Mouse (Mus musculus): ENCODE measurements around the gene Sstr3. TPM values are rescaled to one million over a fixed set of nuclear protein-coding genes. Genes with fewer than 3 reads are reported as not detected.

The Sstr3 gene
- total RNA-seq, 4 experiments from 2014 or later, result 16.2 to 23.4 (median 18.3) TPM

DNA sequence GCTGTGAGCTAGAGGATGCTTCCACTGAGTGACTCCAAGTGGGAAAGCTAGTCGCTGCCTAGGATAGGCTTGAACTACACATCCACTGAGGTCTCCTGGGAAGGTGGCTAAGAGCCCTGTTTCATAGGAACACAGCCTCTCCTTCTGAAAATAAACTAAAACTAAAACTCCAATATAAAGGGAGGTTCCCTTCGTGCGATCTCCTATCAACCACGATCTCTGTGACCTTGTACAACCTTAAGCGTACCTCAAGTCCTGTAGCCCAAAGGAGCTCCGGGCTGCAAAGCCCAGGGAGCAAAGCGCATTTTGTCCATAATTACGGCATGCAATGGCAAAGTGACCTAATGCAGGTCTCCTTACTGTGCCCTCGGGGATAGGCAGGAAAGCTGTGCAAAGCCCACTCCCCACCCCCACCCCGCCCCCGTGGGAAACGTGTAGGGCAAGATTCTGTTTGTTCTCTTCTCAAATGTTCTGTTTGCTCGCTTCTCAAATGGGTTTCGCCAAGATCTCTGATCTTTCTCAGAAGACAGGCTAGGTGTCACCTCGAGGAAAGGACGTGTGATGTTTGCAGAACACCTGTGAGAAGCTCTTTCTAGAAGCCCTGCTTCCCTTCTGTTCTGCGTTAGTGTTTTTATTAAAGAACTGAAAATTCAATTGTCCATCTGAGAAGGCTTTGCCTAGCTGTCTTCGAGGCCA lies 41.9 kb downstream of the Sstr3 start:
- no peak for DNase-seq (ENCODE audit: low spot score in 2 of 2)

DNA sequence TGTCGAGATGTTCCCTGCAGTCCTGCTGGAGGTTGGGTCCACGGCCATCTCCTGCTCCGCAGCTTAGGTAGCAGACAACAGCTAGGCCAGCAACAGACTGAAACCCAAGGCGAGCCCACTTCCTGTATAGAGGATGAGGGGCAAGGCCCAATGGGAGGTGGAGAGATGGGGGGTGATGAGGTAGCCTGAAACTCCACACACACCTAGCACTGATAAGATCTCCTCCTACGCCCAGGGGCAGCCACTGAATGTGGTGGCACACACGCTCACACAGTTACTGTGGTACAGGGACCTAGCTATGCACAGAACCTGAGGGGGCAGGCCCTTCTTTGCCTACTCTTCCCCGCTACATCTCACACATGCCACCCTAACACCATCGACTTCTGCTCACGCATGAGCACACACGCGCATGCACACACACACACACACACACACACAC lies 49.5 kb downstream of the Sstr3 start, which contains the start of gene Il2rb:
TSS of gene Il2rb (minus strand) at position 304 of the 439 bp plus-strand sequence.
- no peak for DNase-seq (ENCODE audit: low spot score in 2 of 2)

DNA sequence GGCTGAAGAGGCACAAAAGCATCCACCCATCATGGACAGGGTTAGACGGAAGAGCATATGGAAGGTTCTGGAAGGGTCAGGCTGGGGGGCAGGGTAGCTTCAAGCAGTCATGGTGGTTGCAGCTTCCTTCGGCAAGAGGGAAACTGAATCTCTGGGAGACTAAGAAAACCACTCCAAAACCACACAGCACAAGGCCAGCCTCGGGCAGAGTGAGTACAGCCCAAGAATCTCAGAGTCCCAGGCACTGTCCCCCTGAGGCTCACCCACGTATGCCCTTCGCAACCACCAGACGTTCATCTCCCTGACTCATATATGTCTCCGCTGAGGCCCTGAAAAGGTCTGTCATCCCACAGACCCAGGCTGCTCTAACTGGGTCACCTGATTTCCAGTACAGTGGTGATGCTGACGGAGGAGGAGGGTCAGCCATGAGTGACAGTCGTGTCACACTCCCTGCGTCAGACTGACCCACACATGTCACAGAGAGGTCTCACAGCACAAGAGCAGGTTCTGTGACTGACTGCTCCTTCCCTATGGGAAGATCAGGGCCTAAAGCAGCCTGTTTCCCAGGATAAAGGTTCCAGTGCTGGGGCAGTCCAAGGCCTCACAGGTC lies 51.0 kb downstream of the Sstr3 start:
- no peak for DNase-seq (ENCODE audit: low spot score in 2 of 2)

DNA sequence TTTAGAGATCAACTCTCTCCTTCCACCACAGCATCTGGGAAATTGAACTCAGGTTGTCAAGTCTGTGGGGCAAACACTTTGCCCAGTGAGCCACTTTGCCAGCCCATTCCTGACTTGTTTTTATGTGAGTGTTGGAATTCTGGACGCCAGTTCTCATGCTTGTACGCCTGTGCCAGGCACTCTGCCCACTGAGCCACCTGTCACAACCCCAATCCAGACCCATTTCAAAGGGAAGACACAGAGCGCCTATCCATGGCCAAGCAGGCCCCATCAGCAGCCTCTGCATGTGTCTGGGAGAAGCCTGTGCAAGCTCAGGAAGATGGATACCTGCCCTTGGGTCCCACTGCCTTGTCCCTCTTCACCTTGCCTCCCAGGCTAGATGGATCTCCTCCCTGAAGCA lies 53.2 kb downstream of the Sstr3 start:
- no peak for DNase-seq (ENCODE audit: low spot score in 2 of 2)

DNA sequence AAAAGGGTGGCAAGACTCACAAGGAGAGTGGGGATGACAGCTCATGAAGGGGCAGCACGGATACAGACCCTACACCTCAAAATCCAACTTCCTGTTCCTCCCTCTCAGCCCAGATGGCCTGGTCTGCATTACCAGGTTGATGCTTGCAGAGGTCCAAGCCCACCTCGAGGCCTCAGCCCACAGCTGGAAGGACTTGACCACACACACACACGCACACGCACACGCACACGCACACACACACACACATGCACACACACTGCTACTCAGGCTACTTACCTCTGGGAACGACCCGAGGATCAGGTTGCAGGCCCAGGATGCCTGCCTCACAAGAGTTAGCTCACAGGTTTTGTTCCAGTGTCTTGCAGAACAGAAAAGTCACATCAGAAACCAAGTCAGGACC lies 54.6 kb downstream of the Sstr3 start:
- DNase-seq (ENCODE audit: low spot score in 2 of 2), result no peak

DNA sequence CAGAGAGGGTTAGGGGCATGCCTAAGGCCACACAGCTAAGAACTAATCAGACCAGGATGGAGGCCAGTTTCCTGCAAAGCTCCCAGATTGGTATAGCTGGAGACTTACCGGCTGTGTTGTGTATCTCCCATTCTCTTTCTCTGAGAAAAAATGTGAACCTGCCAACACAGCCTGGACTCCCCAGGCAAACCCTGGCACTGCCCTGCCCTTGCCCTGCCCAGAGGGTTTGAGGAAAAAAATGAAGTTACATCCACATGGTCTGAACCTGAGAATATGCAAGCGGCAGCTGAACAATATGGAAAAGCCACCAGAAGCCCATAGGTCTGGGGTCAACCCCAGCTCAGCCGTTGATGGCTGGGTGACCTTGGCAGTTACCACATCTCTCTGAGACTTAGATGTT lies 55.2 kb downstream of the Sstr3 start:
- DNase-seq (ENCODE audit: low spot score in 2 of 2), result no peak

DNA sequence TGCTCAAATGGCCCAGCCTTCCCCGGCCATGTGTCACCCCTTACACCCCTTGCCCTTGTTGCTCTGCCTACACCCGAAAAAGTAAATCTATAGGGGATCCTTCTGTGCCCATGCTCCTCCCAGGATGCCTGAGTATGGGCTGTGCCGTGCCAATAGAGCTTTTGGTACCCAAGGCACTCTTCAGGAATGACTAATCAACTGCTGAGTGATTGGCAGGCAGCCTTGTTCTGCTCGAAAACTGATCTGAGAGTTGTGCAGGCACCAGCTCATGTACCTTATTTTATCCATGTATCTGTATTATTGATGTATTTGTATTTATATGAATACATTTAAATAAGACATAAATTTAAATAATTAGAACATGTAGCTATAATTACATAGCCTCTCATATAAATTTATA lies 57.4 kb downstream of the Sstr3 start:
- DNase-seq (ENCODE audit: low spot score in 2 of 2), result no peak

Other genes starting within 250 kb of the Sstr3 start
- gene Csf2rb2, start 239.0 kb downstream of the Sstr3 start, total RNA-seq (2022), result 1 to 10 TPM in 2 of 4 experiments, under 1 TPM in 2; 0.27 to 3.0 (median 1.2) TPM
- gene Csf2rb, start 218.9 kb downstream of the Sstr3 start, total RNA-seq (2022), result 1 to 10 TPM in 3 of 4 experiments, under 1 TPM in 1; 0.83 to 5.7 (median 2.2) TPM
- gene Tex33, start 148.8 kb downstream of the Sstr3 start, total RNA-seq (2022), result not detected
- gene Tst, start 138.8 kb downstream of the Sstr3 start, total RNA-seq (2022), result 10 to 100 TPM; 33.6 to 37.8 (median 36.0) TPM
- 10 to 100 TPM; 31.4 to 38.1 (median 34.6) TPM for gene Mpst, start 138.3 kb downstream of the Sstr3 start, total RNA-seq (2022)
- gene Kctd17, start 116.1 kb downstream of the Sstr3 start, total RNA-seq (2022), result 100 to 1,000 TPM; 299 to 358 (median 333) TPM
- gene Tmprss6, start 76.1 kb downstream of the Sstr3 start, total RNA-seq (2022), result 1 to 10 TPM; 1.1 to 1.7 (median 1.2) TPM
- under 1 TPM; 0.26 to 0.94 (median 0.42) TPM for gene Il2rb, start 49.4 kb downstream of the Sstr3 start, total RNA-seq (2022)
- 1 to 10 TPM; 1.7 to 4.0 (median 2.0) TPM for gene C1qtnf6, start 13.3 kb downstream of the Sstr3 start, total RNA-seq (2022)
- gene Rac2, start 28.1 kb upstream of the Sstr3 start, total RNA-seq (2022), result 1 to 10 TPM; 1.3 to 8.2 (median 4.9) TPM
- 10 to 100 TPM in 3 of 4 experiments, 1 to 10 TPM in 1; 9.1 to 26.0 (median 17.3) TPM for gene Cyth4, start 52.4 kb upstream of the Sstr3 start, total RNA-seq (2022)
- 100 to 1,000 TPM; 136 to 151 (median 145) TPM for gene Elfn2, start 174.1 kb upstream of the Sstr3 start, total RNA-seq (2022)
- 1 to 10 TPM; 4.2 to 8.9 (median 6.4) TPM for gene Mfng, start 228.8 kb upstream of the Sstr3 start, total RNA-seq (2022)

All from left cerebral cortex, adult 8-10 months (tissue).